Mouse (Mus musculus) embryonic facial prominence, embryonic 14.5 days (tissue): ENCODE data around the gene Gtsf1l. TPM values are rescaled to one million over a fixed set of nuclear protein-coding genes. Genes with fewer than 3 reads are reported as not detected.
A peak's percentile ranks its signal among the peaks of the same experiment; 100 is the strongest.

ENCODE experiments used
- ATAC-seq: fragments of 200-750 bp; cut with Nextera tagmentation; 2 replicates; pipeline ENCODE4 v1.8.0; 2017; ENCODE audit warnings: low read depth, moderate number of reproducible peaks, moderate TSS enrichment
- DNase-seq: peaks from one replicate; pipeline ENCODE4 v3.0.0-alpha.2; 2015; ENCODE audit warnings: low spot score
- H3K27ac ChIP-seq: fragments of 300-500 bp; sonication (generic); replicated peaks from 2 replicates; pipeline ENCODE4 v1.5.1; 2014; ENCODE audit warnings: low read depth, mild to moderate bottlenecking, low read length, moderate library complexity
- H3K27me3 ChIP-seq: fragments of 300-500 bp; sonication (generic); replicated peaks from 2 replicates; pipeline ENCODE4 v1.6.1; 2014; ENCODE audit warnings: low read length; ENCODE audit not compliant: control insufficient read depth, insufficient read depth
- H3K36me3 ChIP-seq: fragments of 300-500 bp; sonication (generic); 2 replicates; pipeline ENCODE4 v1.6.1; 2014; ENCODE audit warnings: low read length, mixed read lengths; ENCODE audit not compliant: control insufficient read depth, insufficient read depth
- H3K4me1 ChIP-seq: fragments of 300-500 bp; sonication (generic); 2 replicates; pipeline ENCODE4 v1.6.1; 2014; ENCODE audit warnings: antibody characterized with exemption, low read length; ENCODE audit not compliant: control insufficient read depth, insufficient read depth
- H3K4me2 ChIP-seq: fragments of 300-500 bp; sonication (generic); 2 replicates; pipeline ENCODE4 v1.6.1; 2014; ENCODE audit warnings: low read depth, mild to moderate bottlenecking, low read length, moderate library complexity, mixed read lengths
- H3K4me3 ChIP-seq: fragments of 300-500 bp; sonication (generic); 2 replicates; pipeline ENCODE4 v1.5.1; 2014; ENCODE audit warnings: low read depth, mild to moderate bottlenecking, low read length
- H3K9ac ChIP-seq: fragments of 300-500 bp; sonication (generic); 2 replicates; pipeline ENCODE4 v1.6.1; 2014; ENCODE audit warnings: low read depth, mild to moderate bottlenecking, low read length, moderate library complexity, mixed read lengths
- H3K9me3 ChIP-seq: fragments of 300-500 bp; sonication (generic); 2 replicates; pipeline ENCODE4 v1.6.1; 2016; ENCODE audit warnings: low read length; ENCODE audit not compliant: control insufficient read depth
- WGBS: fragments of 180-500 bp; shearing (Covaris S2); extraction: QIAGEN DNeasy Blood & Tissue Kit; methylation state at CpG from one replicate; pipeline ENCODE4 v1.1.7; 2014; 5-methylcytosine and 5-hydroxymethylcytosine counted together
- polyA plus RNA-seq: library from polyadenylated mRNA; unstranded; fragments of >200 nt; fragmentation: Nextera tagmentation; extraction: Ambion mirVana; gene quantifications from 2 replicates; pipeline ENCODE4 v1.2.1, GENCODE M21; 2014

The Gtsf1l gene
- polyA plus RNA-seq, 1 experiment from 2014 or later = not detected

GRCm38 (mm10) chr2:163075234-163075633, 12.4 kb downstream of the Gtsf1l start:
- Histone ChIP-seq H3K27ac (no peak overlapping the region), H3K36me3 (peaks cover 18% of the 10 kb centered on the region; the same call in 1 of the 2 replicates), H3K4me1 (no peaks in the 10 kb centered on the region), H3K27me3 (no peaks in the 10 kb centered on the region), H3K4me3 (no peak overlapping the region), H3K9ac (no peak overlapping the region), H3K4me2 (no peak overlapping the region), H3K9me3 (no peaks in the 10 kb centered on the region)
- WGBS = 65% methylated on average over 3 of the region's 3 CpGs
- no peak for ATAC-seq
- DNase-seq = peak; percentile 10

- H3K4me1 ChIP-seq = no peaks in the 10 kb centered on the region
- H3K4me3 ChIP-seq = no peak overlapping the region
- H3K27me3 ChIP-seq = no peaks in the 10 kb centered on the region
- H3K9me3 ChIP-seq = no peaks in the 10 kb centered on the region
- H3K4me2 ChIP-seq = no peak overlapping the region
- H3K27ac ChIP-seq = no peak overlapping the region
- H3K36me3 ChIP-seq = peaks cover 17% of the 10 kb centered on the region; the same call in 1 of the 2 replicates
- no peak for ATAC-seq
- DNase-seq = no peak
- no peak overlapping the region for H3K9ac ChIP-seq
- WGBS = 92% methylated on average over 12 of the region's 12 CpGs
Observed at GRCm38 (mm10) chr2:163074808-163075207, 12.8 kb downstream of the Gtsf1l start.

GRCm38 (mm10) chr2:163074006-163074405, 13.6 kb downstream of the Gtsf1l start:
- no peak for DNase-seq
- 71% methylated on average over 7 of the region's 7 CpGs for WGBS
- no peak for ATAC-seq
- Histone ChIP-seq H3K36me3 (peaks cover 16% of the 10 kb centered on the region; the same call in 1 of the 2 replicates), H3K4me2 (no peak overlapping the region), H3K4me3 (no peak overlapping the region), H3K27ac (no peak overlapping the region), H3K9me3 (no peaks in the 10 kb centered on the region), H3K9ac (no peak overlapping the region), H3K27me3 (no peaks in the 10 kb centered on the region), H3K4me1 (no peaks in the 10 kb centered on the region)

GRCm38 (mm10) chr2:163073023-163073757, 14.5 kb downstream of the Gtsf1l start:
- no peak overlapping the region for H3K4me3 ChIP-seq
- H3K4me2 ChIP-seq = no peak overlapping the region
- no peaks in the 10 kb centered on the region for H3K27me3 ChIP-seq
- ATAC-seq = no peak
- no peak overlapping the region for H3K27ac ChIP-seq
- no peaks in the 10 kb centered on the region for H3K4me1 ChIP-seq
- no peak for DNase-seq
- no peaks in the 10 kb centered on the region for H3K9me3 ChIP-seq
- WGBS = 89% methylated on average over 9 of the region's 9 CpGs
- H3K9ac ChIP-seq = no peak overlapping the region
- peaks cover 23% of the 10 kb centered on the region; the same call in 1 of the 2 replicates for H3K36me3 ChIP-seq

GRCm38 (mm10) chr2:163071590-163071989, 16.1 kb downstream of the Gtsf1l start:
- Histone ChIP-seq H3K4me1 (no peaks in the 10 kb centered on the region), H3K9me3 (no peaks in the 10 kb centered on the region), H3K9ac (no peak overlapping the region), H3K4me2 (no peak overlapping the region), H3K4me3 (no peak overlapping the region), H3K27ac (no peak overlapping the region), H3K27me3 (no peaks in the 10 kb centered on the region), H3K36me3 (peaks cover 28% of the 10 kb centered on the region; the same call in 1 of the 2 replicates)
- DNase-seq (no peak), ATAC-seq (no peak)
- 91% methylated on average over 3 of the region's 3 CpGs for WGBS

GRCm38 (mm10) chr2:163070213-163070612, 17.4 kb downstream of the Gtsf1l start:
- Histone ChIP-seq H3K36me3 (peaks cover 36% of the 10 kb centered on the region; the same call in 1 of the 2 replicates), H3K4me2 (no peak overlapping the region), H3K27ac (no peak overlapping the region), H3K4me3 (no peak overlapping the region), H3K27me3 (no peaks in the 10 kb centered on the region), H3K9ac (no peak overlapping the region), H3K9me3 (no peaks in the 10 kb centered on the region), H3K4me1 (no peaks in the 10 kb centered on the region)
- 86% methylated on average over 3 of the region's 3 CpGs for WGBS
- DNase-seq (no peak), ATAC-seq (no peak)

GRCm38 (mm10) chr2:163067233-163067632, 20.4 kb downstream of the Gtsf1l start:
- DNase-seq = no peak
- 86% methylated on average over 1 of the region's 1 CpGs for WGBS
- Histone ChIP-seq H3K9ac (no peak overlapping the region), H3K4me1 (no peaks in the 10 kb centered on the region), H3K4me2 (no peak overlapping the region), H3K27ac (no peak overlapping the region), H3K27me3 (no peaks in the 10 kb centered on the region), H3K36me3 (peaks cover 31% of the 10 kb centered on the region), H3K4me3 (no peak overlapping the region), H3K9me3 (no peaks in the 10 kb centered on the region)
- no peak for ATAC-seq

- WGBS = 93% methylated on average over 6 of the region's 6 CpGs
- no peak overlapping the region for H3K27ac ChIP-seq
- ATAC-seq = no peak
- H3K27me3 ChIP-seq = no peaks in the 10 kb centered on the region
- no peak overlapping the region for H3K4me3 ChIP-seq
- H3K4me1 ChIP-seq = no peaks in the 10 kb centered on the region
- no peaks in the 10 kb centered on the region for H3K9me3 ChIP-seq
- no peak for DNase-seq
- no peak overlapping the region for H3K9ac ChIP-seq
- no peak overlapping the region for H3K4me2 ChIP-seq
- peaks cover 31% of the 10 kb centered on the region for H3K36me3 ChIP-seq
Observed at GRCm38 (mm10) chr2:163066326-163066725, 21.3 kb downstream of the Gtsf1l start.

GRCm38 (mm10) chr2:163062119-163062508, 25.5 kb downstream of the Gtsf1l start:
- Histone ChIP-seq H3K4me2 (no peak overlapping the region), H3K4me3 (no peak overlapping the region), H3K4me1 (no peaks in the 10 kb centered on the region), H3K27me3 (no peaks in the 10 kb centered on the region), H3K9ac (no peak overlapping the region), H3K9me3 (no peaks in the 10 kb centered on the region), H3K27ac (no peak overlapping the region), H3K36me3 (peaks cover 18% of the 10 kb centered on the region)
- WGBS = 78% methylated on average over 6 of the region's 6 CpGs
- DNase-seq (no peak), ATAC-seq (no peak)
